Mouse (Mus musculus): Measurements from ENCODE around the gene Gm11127. TPM values are rescaled to one million over a fixed set of nuclear protein-coding genes. Genes with fewer than 3 reads are reported as not detected.

Gene Gm11127
- polyA plus RNA-seq (2012; fragmentation: generic; extraction: Trizol): under 1 TPM; 0.08 to 0.39 TPM

GRCm38 (mm10) chr17:36058362-36058761, at the start of gene Gm11127:
Gm11127 (minus strand) TSS chr17:36058371.

DNA sequence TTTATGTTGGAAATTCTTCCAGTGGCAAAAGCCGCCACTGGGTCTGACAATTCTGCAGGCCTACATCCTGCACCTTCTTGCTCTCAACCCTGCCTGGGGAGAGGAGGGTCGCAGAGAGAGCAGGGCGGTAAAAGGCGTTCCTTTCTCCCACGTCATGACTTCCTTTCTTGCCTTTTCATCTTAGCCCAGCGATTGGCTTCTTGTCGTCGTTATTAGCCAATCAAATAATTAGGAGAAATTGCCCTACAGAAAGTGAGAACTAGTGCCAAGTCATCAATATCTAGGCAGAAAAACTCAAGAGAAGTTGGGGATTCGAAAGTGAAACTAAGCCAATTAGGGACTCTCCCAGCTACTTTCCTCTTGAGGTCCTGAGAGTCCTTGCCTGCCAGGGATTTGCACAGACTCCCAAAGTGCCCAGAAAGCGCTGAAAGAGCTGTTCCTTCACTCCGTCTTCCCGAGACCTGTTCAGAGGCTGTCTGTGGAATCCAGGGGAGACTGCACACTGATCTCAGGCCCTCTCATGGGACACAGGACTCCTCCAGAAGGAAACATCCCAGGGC, 15.5 kb downstream of the Gm11127 start, which contains the start of the genes H2-T22 and Gm6034:
TSS of gene H2-T22 (minus strand) at position 138 of the 560 bp plus-strand sequence.
TSS of gene Gm6034 (plus strand) at position 352 of the 560 bp plus-strand sequence.

GRCm38 (mm10) chr17:36032351-36032875, 25.8 kb downstream of the Gm11127 start, which contains the start of gene H2-T23:
H2-T23 (minus strand) TSS chr17:36032855.

DNA sequence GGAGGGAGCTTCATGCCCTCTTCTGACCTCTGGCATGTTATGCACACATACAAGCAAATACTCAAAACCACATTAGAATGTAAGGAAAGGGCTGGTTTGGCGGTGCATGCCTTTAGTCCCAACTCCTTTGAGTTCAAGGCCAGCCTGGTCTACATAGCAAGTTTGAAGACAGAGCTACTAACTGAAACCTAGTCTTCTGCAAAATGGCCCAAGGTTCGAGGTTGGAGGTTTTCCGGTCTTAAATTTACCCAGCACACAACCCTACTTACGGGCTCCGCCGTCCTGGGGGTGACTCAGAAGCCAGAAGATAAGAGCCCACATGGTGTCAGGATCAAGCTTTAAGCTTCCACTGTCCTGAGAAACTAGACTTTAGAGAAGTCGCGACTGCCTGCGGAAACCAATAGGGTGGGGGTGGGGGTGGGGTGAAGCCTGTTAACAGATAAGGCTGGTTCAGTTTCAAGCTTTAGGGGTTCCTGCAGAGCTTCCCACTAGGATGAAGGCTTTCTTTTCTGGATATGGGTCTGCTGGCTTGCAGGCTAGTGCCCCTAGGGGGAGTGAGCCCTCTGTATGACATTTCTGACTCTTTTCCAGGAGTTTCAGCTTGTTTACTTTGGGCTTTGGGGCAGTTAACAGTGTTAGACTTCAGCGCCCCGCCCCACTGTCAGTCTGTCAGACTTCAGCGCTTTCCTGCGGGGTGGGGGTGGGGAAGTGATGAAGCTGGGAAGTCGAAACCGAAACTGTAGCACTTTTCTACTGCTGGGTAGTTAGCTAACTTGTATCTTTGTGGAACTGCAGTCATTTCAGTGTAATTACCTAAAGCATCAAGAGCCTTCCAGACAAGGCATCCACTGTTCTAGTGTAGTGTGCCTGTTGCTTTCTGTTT, 37.7 kb downstream of the Gm11127 start, which contains the start of gene H2-T24:
TSS of gene H2-T24 (minus strand) at position 370 of the 883 bp plus-strand sequence.

Other genes with a start within 250 kb of the Gm11127 start
- gene Ier3, start 236.7 kb downstream of the Gm11127 start, polyA plus RNA-seq (2012; fragmentation: generic; extraction: Trizol): 10 to 100 TPM; 26.7 to 55.4 TPM
- gene Flot1, start 235.1 kb downstream of the Gm11127 start, polyA plus RNA-seq (2012; fragmentation: generic; extraction: Trizol): 10 to 100 TPM; 40.2 to 78.8 TPM
- 1,000 to 10,000 TPM; 1,640 to 1,875 TPM for gene Tubb5, start 220.1 kb downstream of the Gm11127 start, polyA plus RNA-seq (2012; fragmentation: generic; extraction: Trizol)
- gene Mdc1, start 216.9 kb downstream of the Gm11127 start, polyA plus RNA-seq (2012; fragmentation: generic; extraction: Trizol): 10 to 100 TPM in 1 of 2 experiments, 1 to 10 TPM in 1; 2.4 to 13.5 TPM
- 10 to 100 TPM; 24.6 to 60.0 TPM for gene Nrm, start 197.1 kb downstream of the Gm11127 start, polyA plus RNA-seq (2012; fragmentation: generic; extraction: Trizol)
- 10 to 100 TPM; 72.4 to 92.4 TPM for gene Ppp1r18, start 192.8 kb downstream of the Gm11127 start, polyA plus RNA-seq (2012; fragmentation: generic; extraction: Trizol)
- gene Dhx16, start 178.6 kb downstream of the Gm11127 start, polyA plus RNA-seq (2012; fragmentation: generic; extraction: Trizol): 10 to 100 TPM; 47.9 to 54.5 TPM
- gene 2310061I04Rik, start 160.9 kb downstream of the Gm11127 start, polyA plus RNA-seq (2012; fragmentation: generic; extraction: Trizol): 10 to 100 TPM; 23.3 to 41.8 TPM
- 10 to 100 TPM in 1 of 2 experiments, 1 to 10 TPM in 1; 8.0 to 45.3 TPM for gene Atat1, start 148.3 kb downstream of the Gm11127 start, polyA plus RNA-seq (2012; fragmentation: generic; extraction: Trizol)
- gene Mrps18b, start 142.0 kb downstream of the Gm11127 start, polyA plus RNA-seq (2012; fragmentation: generic; extraction: Trizol): 100 to 1,000 TPM in 1 of 2 experiments, 10 to 100 TPM in 1; 55.9 to 163 TPM
- 10 to 100 TPM; 10.4 to 31.4 TPM for gene Ppp1r10, start 141.9 kb downstream of the Gm11127 start, polyA plus RNA-seq (2012; fragmentation: generic; extraction: Trizol)
- 10 to 100 TPM; 65.7 to 99.3 TPM for gene Abcf1, start 88.6 kb downstream of the Gm11127 start, polyA plus RNA-seq (2012; fragmentation: generic; extraction: Trizol)
- 100 to 1,000 TPM in 1 of 2 experiments, 10 to 100 TPM in 1; 64.4 to 105 TPM for gene Gnl1, start 78.5 kb downstream of the Gm11127 start, polyA plus RNA-seq (2012; fragmentation: generic; extraction: Trizol)
- gene Prr3, start 78.1 kb downstream of the Gm11127 start, polyA plus RNA-seq (2012; fragmentation: generic; extraction: Trizol): 10 to 100 TPM in 1 of 2 experiments, 1 to 10 TPM in 1; 8.0 to 24.8 TPM
- gene H2-T24, start 37.8 kb downstream of the Gm11127 start, polyA plus RNA-seq (2012; fragmentation: generic; extraction: Trizol): 1 to 10 TPM in 1 of 2 experiments, under 1 TPM in 1; 0.04 to 1.6 TPM
- 10 to 100 TPM in 1 of 2 experiments, 1 to 10 TPM in 1; 7.0 to 77.3 TPM for gene H2-T23, start 25.5 kb downstream of the Gm11127 start, polyA plus RNA-seq (2012; fragmentation: generic; extraction: Trizol)
- gene H2-T22, start 15.6 kb downstream of the Gm11127 start, polyA plus RNA-seq (2012; fragmentation: generic; extraction: Trizol): 100 to 1,000 TPM in 1 of 2 experiments, 10 to 100 TPM in 1; 42.8 to 114 TPM
- under 1 TPM in 1 of 2 experiments, not detected in 1; 0.09 TPM for gene Gm6034, start 15.4 kb downstream of the Gm11127 start, polyA plus RNA-seq (2012; fragmentation: generic; extraction: Trizol)
- not detected for gene Gm19684, start 63.3 kb upstream of the Gm11127 start, polyA plus RNA-seq (2012; fragmentation: generic; extraction: Trizol)
- not detected for gene Gm7030, start 71.1 kb upstream of the Gm11127 start, polyA plus RNA-seq (2012; fragmentation: generic; extraction: Trizol)
- gene Gm8909, start 110.2 kb upstream of the Gm11127 start, polyA plus RNA-seq (2012; fragmentation: generic; extraction: Trizol): not detected
- not detected for gene H2-T3, start 131.9 kb upstream of the Gm11127 start, polyA plus RNA-seq (2012; fragmentation: generic; extraction: Trizol)
- 10 to 100 TPM; 72.2 to 97.7 TPM for gene Rpp21, start 199.7 kb upstream of the Gm11127 start, polyA plus RNA-seq (2012; fragmentation: generic; extraction: Trizol)
- gene Trim39, start 213.9 kb upstream of the Gm11127 start, polyA plus RNA-seq (2012; fragmentation: generic; extraction: Trizol): 1 to 10 TPM; 1.2 to 8.7 TPM
- not detected for gene H2-M10.2, start 228.1 kb upstream of the Gm11127 start, polyA plus RNA-seq (2012; fragmentation: generic; extraction: Trizol)

Data from C3H10T1/2 (cell line).